Mouse (Mus musculus): Measurements from ENCODE around the gene Hexim1.
A peak's percentile ranks its signal among the peaks of the same experiment; 100 is the strongest.

Gene Hexim1

GRCm38 (mm10) chr11:103118866-103119265 lies 2.8 kb downstream of the Hexim1 start:
- DNase-seq = no peak

- no peak for DNase-seq
Measured at GRCm38 (mm10) chr11:103119609-103120008, 3.6 kb downstream of the Hexim1 start.

DNA sequence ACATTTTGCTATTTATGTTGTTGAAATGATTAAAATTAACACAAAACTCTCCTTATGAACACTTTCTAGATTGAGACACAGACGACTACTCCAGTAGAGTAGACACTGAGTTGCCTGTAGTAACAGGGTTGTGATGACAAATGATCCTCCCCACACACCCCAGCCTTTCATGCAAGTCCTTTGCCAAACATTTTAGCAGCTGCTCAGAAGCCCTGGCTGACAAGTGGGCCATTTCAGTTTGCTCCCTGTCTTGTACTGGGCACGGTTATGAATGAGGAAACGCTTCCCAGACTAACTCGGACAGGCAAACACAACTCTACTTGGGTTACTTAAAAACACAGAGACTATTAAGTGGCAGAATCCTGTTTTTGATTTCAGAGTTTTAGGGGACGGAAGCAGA lies 4.3 kb downstream of the Hexim1 start:
- DNase-seq = no peak

DNA sequence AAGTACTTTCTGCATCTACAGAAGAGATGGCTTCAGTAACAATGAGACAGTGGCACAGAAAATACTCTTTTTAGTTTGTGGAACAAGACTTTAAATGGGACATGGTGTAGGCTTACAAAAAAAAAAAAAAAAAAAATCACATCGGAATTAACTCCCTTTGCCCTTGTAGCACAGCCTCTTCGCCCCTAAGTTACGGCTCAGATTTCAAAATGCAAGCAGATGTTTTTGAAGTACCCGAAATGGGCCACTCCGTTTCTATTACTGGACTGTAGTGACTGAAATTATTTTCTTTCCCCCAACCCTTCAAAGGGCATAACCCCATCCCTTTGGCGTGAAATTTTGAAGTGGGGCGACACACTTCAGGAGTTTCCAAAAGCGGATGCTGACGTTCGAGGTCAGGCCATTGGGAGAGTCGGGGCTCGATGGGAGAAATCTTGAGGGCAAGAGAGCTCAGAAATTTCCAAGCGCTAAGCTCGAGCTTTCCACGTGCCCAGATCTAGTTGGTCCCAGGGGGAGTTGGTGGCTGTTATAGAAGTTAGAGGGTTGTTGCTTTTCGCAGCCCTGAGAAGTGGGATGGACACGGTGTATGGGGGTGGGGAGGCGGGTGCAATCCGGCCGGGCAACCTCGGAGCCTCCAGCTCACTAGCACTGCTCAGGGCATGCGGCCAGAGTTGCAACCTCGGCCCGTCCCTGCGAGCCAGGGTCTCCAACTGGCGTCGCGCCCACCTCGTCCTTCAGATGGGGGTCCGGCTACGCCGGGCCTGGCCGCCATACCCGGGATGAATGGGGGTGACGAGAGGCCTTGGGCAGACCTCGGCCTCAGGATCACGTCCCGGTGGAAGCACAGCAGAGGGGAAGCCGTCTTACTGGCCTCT lies 15.9 kb downstream of the Hexim1 start, which contains the start of gene Hexim2:
Gene Hexim2 (plus strand): TSS at position 729 of the 875 bp plus-strand sequence.
- DNase-seq = peak; percentile 60 to 62

- DNase-seq = peak; percentile 100
Measured at GRCm38 (mm10) chr11:103132576-103133455, 16.8 kb downstream of the Hexim1 start.

GRCm38 (mm10) chr11:103133456-103134185 lies 17.6 kb downstream of the Hexim1 start:
- DNase-seq = no peak

- no peak for DNase-seq
Measured at GRCm38 (mm10) chr11:103134221-103134620, 18.2 kb downstream of the Hexim1 start.

DNA sequence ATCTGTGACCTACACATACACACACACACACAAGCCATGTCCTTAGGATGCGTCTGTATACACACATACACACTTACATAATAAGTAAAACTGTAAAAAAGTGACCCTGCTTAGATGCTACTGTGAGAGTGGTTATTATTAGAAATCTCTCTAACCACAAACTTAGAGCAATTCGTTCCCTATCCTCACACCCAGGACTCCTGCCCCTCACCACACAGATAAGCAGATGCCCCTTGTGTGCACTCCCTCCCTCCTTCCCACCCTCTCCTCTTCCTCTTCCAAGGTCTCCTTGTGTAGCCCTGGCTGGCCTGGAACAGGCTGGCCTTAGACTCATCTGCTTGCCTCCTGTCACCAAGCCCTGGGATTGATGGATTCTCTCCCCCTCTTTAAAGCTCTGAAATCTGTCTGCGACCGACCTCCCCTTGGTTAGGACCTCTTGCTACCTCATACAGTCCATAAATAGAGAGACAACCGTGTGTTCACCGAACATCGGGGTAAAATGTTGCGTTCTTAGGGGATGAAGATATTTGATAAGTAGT lies 20.1 kb downstream of the Hexim1 start:
- no peak for DNase-seq

DNA sequence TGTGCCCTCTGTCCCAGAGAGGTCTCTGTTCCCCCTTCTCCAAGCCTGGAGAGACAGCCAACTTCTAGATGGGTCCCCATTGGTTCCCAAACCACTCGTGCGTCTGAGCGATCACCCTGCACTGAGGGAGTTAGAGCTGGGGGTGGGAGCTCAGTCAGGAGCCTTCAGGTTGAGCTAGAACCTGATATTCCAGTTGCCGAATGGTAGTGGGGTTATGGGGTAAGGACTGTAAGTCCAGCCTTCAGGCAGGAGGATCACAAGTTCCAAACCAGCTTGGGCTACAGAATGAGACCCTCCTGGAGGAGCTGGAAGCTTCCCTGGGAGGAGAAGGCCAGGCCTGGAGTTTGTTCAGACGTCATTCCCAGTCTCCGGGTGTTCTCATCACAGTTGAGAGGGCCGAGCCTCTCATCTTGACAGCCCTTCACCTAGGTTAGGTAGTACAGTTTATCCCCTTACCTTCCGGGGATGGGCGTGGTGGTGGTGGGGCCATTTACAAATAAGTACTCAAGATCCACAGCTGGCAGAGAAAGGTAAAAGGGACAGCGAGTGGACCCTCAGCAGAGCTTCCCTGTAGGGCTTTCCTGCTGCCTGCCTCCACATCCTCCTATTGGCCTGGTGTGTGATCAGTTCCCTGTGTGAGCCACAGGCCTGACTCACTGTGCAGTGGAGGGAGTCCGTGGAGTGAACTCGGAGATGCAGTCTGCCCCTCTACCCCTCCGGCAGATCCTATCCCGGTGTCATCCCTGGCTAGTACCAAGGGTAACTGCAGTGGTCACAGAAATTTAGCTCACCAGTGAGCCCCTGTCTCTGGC lies 24.1 kb downstream of the Hexim1 start:
- DNase-seq = no peak

- DNase-seq = peak; percentile 44 to 62
Measured at GRCm38 (mm10) chr11:103140763-103141100, 24.7 kb downstream of the Hexim1 start.

- DNase-seq = peak; percentile 71 to 81
Measured at GRCm38 (mm10) chr11:103141101-103141943, 25.3 kb downstream of the Hexim1 start.

GRCm38 (mm10) chr11:103141944-103142255 lies 25.9 kb downstream of the Hexim1 start:
- DNase-seq = no peak

GRCm38 (mm10) chr11:103142441-103143182 lies 26.6 kb downstream of the Hexim1 start:
- DNase-seq = peak; percentile 81 to 88

- no peak for DNase-seq
Measured at GRCm38 (mm10) chr11:103144309-103145285, 28.6 kb downstream of the Hexim1 start.

DNA sequence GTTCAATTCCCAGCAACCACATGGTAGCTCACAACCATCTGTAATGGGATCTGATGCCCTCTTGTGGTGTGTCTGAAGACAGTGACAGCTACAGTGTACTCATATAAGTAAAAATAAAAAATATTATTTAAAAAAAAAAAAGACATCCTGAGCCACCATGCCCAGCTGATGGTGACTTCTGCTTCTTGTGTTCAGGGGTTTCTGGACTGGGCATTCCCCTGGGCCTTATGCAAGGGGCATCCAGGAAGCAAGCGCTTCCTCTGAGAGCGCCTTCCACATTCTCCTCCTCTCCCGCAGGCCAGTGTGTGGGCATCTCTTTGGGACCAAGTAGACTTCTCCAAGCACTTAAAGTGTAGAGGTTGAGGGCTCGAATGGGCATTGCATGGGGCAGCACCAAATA lies 30.4 kb downstream of the Hexim1 start:
- no peak for DNase-seq

DNA sequence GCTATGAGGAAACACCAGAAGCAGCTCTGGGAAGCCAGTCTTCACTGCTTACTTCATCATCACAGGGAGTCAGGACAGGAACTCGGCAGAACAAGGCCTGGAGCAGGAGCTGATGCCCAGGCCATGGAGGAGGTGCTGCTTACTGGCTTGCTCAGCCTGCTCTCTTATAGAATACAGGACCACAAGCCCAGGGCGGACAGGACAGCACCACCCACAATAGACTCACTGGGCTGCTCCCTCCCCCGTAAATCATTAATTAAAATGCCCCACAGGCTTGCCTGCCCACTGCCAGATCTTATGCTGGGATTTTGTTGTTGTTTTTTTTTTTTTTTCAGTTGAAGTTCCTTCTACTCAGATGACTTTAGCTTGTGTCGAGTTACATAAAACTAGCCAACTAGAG lies 31.7 kb downstream of the Hexim1 start:
- DNase-seq = no peak

- DNase-seq = no peak
Measured at GRCm38 (mm10) chr11:103149771-103150170, 33.7 kb downstream of the Hexim1 start.

DNA sequence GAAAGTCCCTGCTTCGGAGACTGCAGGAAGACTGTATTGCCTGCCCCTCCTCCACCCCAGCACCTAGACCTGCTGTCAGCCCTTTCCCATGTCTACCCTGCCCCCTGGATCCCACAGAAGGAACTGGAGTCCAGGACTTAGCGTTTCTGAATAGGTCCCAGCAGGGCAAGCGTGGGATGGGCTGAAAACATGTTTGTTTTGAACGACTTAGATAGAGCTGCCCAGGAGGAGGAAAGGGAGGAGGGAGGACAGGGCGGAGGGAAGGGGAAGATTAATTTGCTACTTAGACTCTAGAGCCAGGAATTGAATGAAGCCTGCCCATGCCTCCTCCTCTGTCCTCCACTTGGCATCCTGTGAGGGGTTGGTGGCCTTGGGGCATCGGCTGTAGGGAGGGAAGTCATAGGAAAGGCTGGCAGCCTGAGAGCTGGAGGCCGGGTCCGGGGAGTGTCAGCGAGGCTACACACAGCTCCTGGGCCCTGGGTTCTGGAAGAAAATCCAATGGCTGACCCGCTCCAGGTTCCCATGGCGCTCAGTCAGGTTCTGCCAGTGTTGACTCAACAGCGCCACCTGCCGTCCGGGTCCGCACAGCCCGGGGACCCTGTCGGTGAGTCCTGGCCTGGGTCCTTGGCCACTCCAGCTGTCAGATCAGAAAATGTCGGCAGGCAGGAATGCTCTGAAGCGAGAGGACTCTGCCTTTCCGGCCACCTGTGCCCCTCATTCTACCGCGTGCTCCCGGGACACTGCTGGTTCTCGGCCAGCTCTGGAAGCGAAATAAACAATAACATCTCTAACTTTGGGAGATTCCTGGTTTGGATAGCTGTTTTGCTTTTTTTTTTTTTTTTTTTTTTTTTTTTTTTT lies 42.8 kb downstream of the Hexim1 start:
- DNase-seq = peak; percentile 93 to 96
